Mouse (Mus musculus) hindbrain, embryonic 13.5 days (tissue): ENCODE results near the gene Birc3. TPM values are rescaled to one million over a fixed set of nuclear protein-coding genes. Genes with fewer than 3 reads are reported as not detected.
"Not testable (repeated sequence)": the region's sequence is repeated elsewhere in the genome, so short reads cannot be mapped to it uniquely, and the experiment has no call there.

Source experiments
- ATAC-seq: fragments of 200-750 bp; cut with Nextera tagmentation; 2 replicates; pipeline ENCODE4 v1.8.0; 2017; ENCODE audit warnings: moderate TSS enrichment; ENCODE audit not compliant: low FRiP score
- H3K27ac ChIP-seq: fragments of 300-500 bp; sonication (generic); 2 replicates; pipeline ENCODE4 v1.5.1; 2015; ENCODE audit warnings: inconsistent platforms, mild to moderate bottlenecking, moderate library complexity
- H3K27me3 ChIP-seq: fragments of 300-500 bp; sonication (generic); 2 replicates; pipeline ENCODE4 v1.6.1; 2015; ENCODE audit warnings: mild to moderate bottlenecking, inconsistent platforms
- H3K36me3 ChIP-seq: fragments of 300-500 bp; sonication (generic); 2 replicates; pipeline ENCODE4 v1.6.1; 2015; ENCODE audit warnings: mild to moderate bottlenecking, inconsistent platforms
- H3K4me1 ChIP-seq: fragments of 300-500 bp; sonication (generic); replicated peaks from 2 replicates; pipeline ENCODE4 v1.6.1; 2015; ENCODE audit warnings: inconsistent platforms
- H3K4me2 ChIP-seq: fragments of 300-500 bp; sonication (generic); 2 replicates; pipeline ENCODE4 v1.6.1; 2015; ENCODE audit warnings: inconsistent platforms, mild to moderate bottlenecking, moderate library complexity
- H3K4me3 ChIP-seq: fragments of 300-500 bp; sonication (generic); 2 replicates; pipeline ENCODE4 v1.5.1; 2015; ENCODE audit warnings: mild to moderate bottlenecking, inconsistent platforms
- H3K9ac ChIP-seq: fragments of 300-500 bp; sonication (generic); 2 replicates; pipeline ENCODE4 v1.6.1; 2015; ENCODE audit warnings: mild to moderate bottlenecking, inconsistent platforms
- H3K9me3 ChIP-seq: fragments of 300-500 bp; sonication (generic); 2 replicates; pipeline ENCODE4 v1.6.1; 2016; ENCODE audit warnings: inconsistent platforms
- WGBS: fragments of 180-500 bp; shearing (Covaris S2); methylation state at CpG from one replicate; pipeline ENCODE4 v1.1.7; 2015; 5-methylcytosine and 5-hydroxymethylcytosine counted together
- polyA plus RNA-seq: library from polyadenylated mRNA; unstranded; fragments of >200 nt; fragmentation: Nextera tagmentation; extraction: Ambion mirVana; gene quantifications from 2 replicates; pipeline ENCODE4 v1.2.1, GENCODE M21; 2015

The Birc3 gene
- polyA plus RNA-seq, 1 experiment from 2014 or later = 2.8 TPM

- Histone ChIP-seq H3K27ac (no peak overlapping the region), H3K4me1 (no peaks in the 10 kb centered on the region), H3K36me3 (no peaks in the 10 kb centered on the region), H3K4me2 (no peak overlapping the region), H3K27me3 (no peaks in the 10 kb centered on the region), H3K4me3 (no peak overlapping the region), H3K9ac (no peak overlapping the region), H3K9me3 (peaks cover 7% of the 10 kb centered on the region; the same call in 1 of the 2 replicates)
- ATAC-seq = no peak
- WGBS = 98% methylated on average over 3 of the region's 3 CpGs
Observed at GRCm38 (mm10) chr9:7884346-7884745, 11.4 kb upstream of the Birc3 start.

- H3K27me3 ChIP-seq = no peaks in the 10 kb centered on the region
- no peak overlapping the region for H3K9ac ChIP-seq
- WGBS = 100% methylated on average over 1 of the region's 1 CpGs
- no peaks in the 10 kb centered on the region for H3K36me3 ChIP-seq
- H3K27ac ChIP-seq = no peak overlapping the region
- no peak overlapping the region for H3K4me3 ChIP-seq
- no peak for ATAC-seq
- no peaks in the 10 kb centered on the region for H3K4me1 ChIP-seq
- H3K9me3 ChIP-seq = peaks cover 7% of the 10 kb centered on the region; the same call in 1 of the 2 replicates
- H3K4me2 ChIP-seq = no peak overlapping the region
Observed at GRCm38 (mm10) chr9:7882304-7882865, 9.4 kb upstream of the Birc3 start.

GRCm38 (mm10) chr9:7873511-7874211, 675 bp upstream of the Birc3 start:
- no peak overlapping the region for H3K4me2 ChIP-seq
- 92% methylated on average over 8 of the region's 8 CpGs for WGBS
- peaks cover 8% of the 10 kb centered on the region for H3K4me1 ChIP-seq
- H3K27ac ChIP-seq = no peak overlapping the region
- no peaks in the 10 kb centered on the region for H3K9me3 ChIP-seq
- peaks cover 2% of the 10 kb centered on the region; the same call in 1 of the 2 replicates for H3K27me3 ChIP-seq
- no peak for ATAC-seq
- no peaks in the 10 kb centered on the region for H3K36me3 ChIP-seq
- no peak overlapping the region for H3K9ac ChIP-seq
- H3K4me3 ChIP-seq = no peak overlapping the region

GRCm38 (mm10) chr9:7872044-7872774, 777 bp downstream of the Birc3 start:
- Histone ChIP-seq H3K4me1 (peaks cover 8% of the 10 kb centered on the region), H3K4me3 (peak overlapping the region; percentile 46), H3K4me2 (peak overlapping the region; percentile 89), H3K9me3 (no peaks in the 10 kb centered on the region), H3K36me3 (no peaks in the 10 kb centered on the region), H3K27ac (no peak overlapping the region), H3K9ac (peak overlapping the region; percentile 67), H3K27me3 (peaks cover 2% of the 10 kb centered on the region; the same call in 1 of the 2 replicates)
- 19% methylated on average over 23 of the region's 23 CpGs for WGBS
- peak; percentile 40; the same call in 1 of the 2 replicates for ATAC-seq

- Histone ChIP-seq H3K4me2 (no peak overlapping the region), H3K4me3 (no peak overlapping the region)
Observed at GRCm38 (mm10) chr9:7871316-7872043, 1.5 kb downstream of the Birc3 start.

GRCm38 (mm10) chr9:7870556-7871315, 2.2 kb downstream of the Birc3 start:
- no peak for ATAC-seq
- no peak overlapping the region for H3K4me3 ChIP-seq
- H3K9ac ChIP-seq = no peak overlapping the region
- H3K4me2 ChIP-seq = no peak overlapping the region
- H3K36me3 ChIP-seq = no peaks in the 10 kb centered on the region
- 90% methylated on average over 10 of the region's 10 CpGs for WGBS
- H3K27ac ChIP-seq = no peak overlapping the region
- H3K9me3 ChIP-seq = no peaks in the 10 kb centered on the region
- H3K27me3 ChIP-seq = peaks cover 2% of the 10 kb centered on the region; the same call in 1 of the 2 replicates
- H3K4me1 ChIP-seq = peaks cover 8% of the 10 kb centered on the region

More at GRCm38 (mm10) chr9:7871316-7872043, 1.5 kb downstream of the Birc3 start:
- ATAC-seq = no peak
- Histone ChIP-seq H3K27ac (no peak overlapping the region), H3K27me3 (peaks cover 2% of the 10 kb centered on the region; the same call in 1 of the 2 replicates), H3K9me3 (no peaks in the 10 kb centered on the region), H3K4me1 (peaks cover 8% of the 10 kb centered on the region), H3K36me3 (no peaks in the 10 kb centered on the region), H3K9ac (no peak overlapping the region)
- WGBS = 71% methylated on average over 4 of the region's 4 CpGs

- H3K36me3 ChIP-seq = no peaks in the 10 kb centered on the region
- H3K27ac ChIP-seq = no peak overlapping the region
- H3K27me3 ChIP-seq = peaks cover 2% of the 10 kb centered on the region; the same call in 1 of the 2 replicates
- peaks cover 8% of the 10 kb centered on the region for H3K4me1 ChIP-seq
- 90% methylated on average over 4 of the region's 4 CpGs for WGBS
- no peaks in the 10 kb centered on the region for H3K9me3 ChIP-seq
- ATAC-seq = no peak
- no peak overlapping the region for H3K4me2 ChIP-seq
- H3K9ac ChIP-seq = no peak overlapping the region
- H3K4me3 ChIP-seq = no peak overlapping the region
Observed at GRCm38 (mm10) chr9:7868838-7869491, 4.0 kb downstream of the Birc3 start.

GRCm38 (mm10) chr9:7867981-7868380, 5.0 kb downstream of the Birc3 start:
- no peak overlapping the region for H3K4me3 ChIP-seq
- no peaks in the 10 kb centered on the region for H3K9me3 ChIP-seq
- no peak overlapping the region for H3K9ac ChIP-seq
- no peak overlapping the region for H3K27ac ChIP-seq
- H3K4me2 ChIP-seq = no peak overlapping the region
- peaks cover 6% of the 10 kb centered on the region for H3K4me1 ChIP-seq
- ATAC-seq = no peak
- 92% methylated on average over 3 of the region's 3 CpGs for WGBS
- peaks cover 2% of the 10 kb centered on the region; the same call in 1 of the 2 replicates for H3K27me3 ChIP-seq
- no peaks in the 10 kb centered on the region for H3K36me3 ChIP-seq

GRCm38 (mm10) chr9:7866981-7867380, 6.0 kb downstream of the Birc3 start:
- H3K4me1 ChIP-seq, H3K27ac ChIP-seq, H3K36me3 ChIP-seq, ATAC-seq, H3K9me3 ChIP-seq, H3K4me2 ChIP-seq, H3K9ac ChIP-seq, H3K4me3 ChIP-seq, H3K27me3 ChIP-seq: not testable (repeated sequence)
- WGBS = 88% methylated on average over 2 of the region's 2 CpGs

GRCm38 (mm10) chr9:7860976-7861375, 12.0 kb downstream of the Birc3 start:
- H3K4me1 ChIP-seq = no peaks in the 10 kb centered on the region
- 84% methylated on average over 5 of the region's 5 CpGs for WGBS
- no peak overlapping the region for H3K9ac ChIP-seq
- H3K9me3 ChIP-seq = no peaks in the 10 kb centered on the region
- H3K4me3 ChIP-seq = no peak overlapping the region
- no peak overlapping the region for H3K4me2 ChIP-seq
- no peaks in the 10 kb centered on the region for H3K36me3 ChIP-seq
- H3K27ac ChIP-seq = no peak overlapping the region
- ATAC-seq = no peak
- H3K27me3 ChIP-seq = no peaks in the 10 kb centered on the region

GRCm38 (mm10) chr9:7855912-7856311, 17.1 kb downstream of the Birc3 start:
- no peak overlapping the region for H3K27ac ChIP-seq
- no peak overlapping the region for H3K9ac ChIP-seq
- no peaks in the 10 kb centered on the region for H3K9me3 ChIP-seq
- 69% methylated on average over 3 of the region's 3 CpGs for WGBS
- no peak overlapping the region for H3K4me3 ChIP-seq
- no peak overlapping the region for H3K4me2 ChIP-seq
- H3K36me3 ChIP-seq = no peaks in the 10 kb centered on the region
- no peaks in the 10 kb centered on the region for H3K4me1 ChIP-seq
- no peaks in the 10 kb centered on the region for H3K27me3 ChIP-seq
- no peak for ATAC-seq
